Mouse (Mus musculus) heart, adult 2 months (tissue): Measurements from ENCODE around the gene Lyzl6.

ENCODE experiments used
- CTCF ChIP-seq: fragments of 200-600 bp; IDR thresholded peaks from 2 replicates; pipeline ENCODE4 v1.8.1; 2022; ENCODE audit warnings: antibody characterized with exemption, mild to moderate bottlenecking, moderate library complexity
- POLR2A ChIP-seq: fragments of 200-500 bp; IDR thresholded peaks from 2 replicates; pipeline ENCODE4 v1.6.1; 2011; ENCODE audit warnings: mild to moderate bottlenecking, low read depth, low read length, control low read depth; ENCODE audit not compliant: insufficient read depth

DNA sequence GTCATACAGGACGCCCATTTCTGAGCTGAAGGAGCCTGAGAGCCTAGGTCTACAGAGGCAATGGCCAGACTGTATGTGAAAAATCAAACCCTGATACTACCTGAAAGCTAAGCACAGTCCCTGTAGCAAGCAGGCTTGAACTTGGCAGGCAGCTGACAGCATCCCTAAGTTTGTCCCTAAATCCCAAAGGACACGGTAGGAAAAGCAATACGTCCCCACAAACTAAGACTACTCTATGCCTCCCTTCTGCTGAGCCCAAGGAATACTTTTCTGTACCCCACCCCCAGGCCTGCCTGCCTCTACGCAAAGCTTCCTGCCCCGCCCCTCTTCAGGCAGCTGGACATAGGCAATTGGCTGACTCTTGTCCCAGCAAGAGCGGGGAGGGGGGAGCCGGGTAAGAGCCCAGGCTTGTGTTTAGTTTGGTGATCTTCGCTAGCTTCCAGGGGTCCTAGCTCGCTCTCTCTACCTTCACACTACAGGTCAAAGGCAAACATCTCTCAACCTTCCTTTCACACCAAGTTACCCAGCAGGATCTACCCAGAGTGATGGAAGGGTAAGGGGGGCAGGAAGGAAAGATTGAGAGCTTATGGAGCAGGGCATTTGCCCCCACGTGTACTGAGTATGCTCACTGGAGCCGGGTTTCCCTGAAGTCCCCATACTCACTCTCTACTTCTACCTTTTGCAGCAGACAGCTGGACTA is 9.4 kb upstream of the Lyzl6 start:
- TF ChIP-seq CTCF = no peak
- TF ChIP-seq POLR2A = no peak
